ENCODE assay signal across 10 mouse cellular contexts in the genomic region with DNA sequence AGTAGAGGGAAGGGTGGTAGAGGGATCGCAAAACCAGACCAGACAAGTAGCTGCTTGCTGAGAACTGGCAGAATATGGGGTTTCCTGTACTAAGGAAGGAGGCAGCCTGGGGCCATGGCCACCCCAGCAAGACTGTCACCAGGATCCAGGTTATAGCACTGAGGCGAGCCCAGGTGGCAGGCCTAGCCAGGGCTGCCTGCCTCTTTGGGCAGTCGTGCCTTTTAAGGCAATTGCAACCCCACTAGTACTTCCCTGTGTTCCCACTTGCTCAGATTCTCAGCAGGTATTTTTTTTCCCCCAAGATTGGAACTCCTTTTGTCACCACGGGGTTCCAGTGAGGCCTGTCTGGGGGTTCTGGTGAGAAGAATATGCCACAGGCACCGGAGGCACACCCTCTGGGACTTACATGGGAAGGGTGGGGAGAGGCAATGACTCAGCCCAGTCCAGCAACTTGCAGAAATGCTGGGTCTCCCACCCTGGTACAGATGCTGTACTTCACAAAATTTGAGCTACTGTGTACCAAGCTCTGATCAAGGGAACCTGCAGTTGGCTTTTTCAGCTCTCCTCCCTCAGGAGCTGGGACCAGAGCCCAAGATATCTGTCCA. TPM values are rescaled to one million over a fixed set of nuclear protein-coding genes. Genes with fewer than 3 reads are reported as not detected.
DNase-seq lines count a peak whose midpoint lies in the region; ATAC-seq lines count a peak whose summit lies in the region.
"Had no signal": no experiment of that assay in that cellular context is flagged by ENCODE, and none has a peak within 500 bp of the region (broad histone marks: within the 10 kb centered on the region; RNA-seq: fewer than 3 reads in every experiment).

No protein-coding gene starts in this region.

- WGBS in kidney, embryonic 14.5 days: 28% methylated on average over 5 of the region's 5 CpGs

- no peaks in the 10 kb centered on the region for H3K27me3 ChIP-seq in kidney, embryonic 14.5 days (ENCODE audit: control insufficient read depth, insufficient read depth, low read length)

- H3K9me3 ChIP-seq in kidney, embryonic 14.5 days (ENCODE audit: control insufficient read depth, low read length): no peaks in the 10 kb centered on the region

- H3K4me1 ChIP-seq in kidney, embryonic 14.5 days (ENCODE audit: control insufficient read depth, insufficient read depth, low read length): peaks cover 1% of the 10 kb centered on the region; the same call in 1 of the 2 replicates

- H3K27ac ChIP-seq in kidney, embryonic 14.5 days (ENCODE audit: low read depth, low read length): peak overlapping the region; percentile 51; the same call in 1 of the 2 replicates

- no peak overlapping the region for H3K4me3 ChIP-seq in kidney, embryonic 14.5 days (ENCODE audit: low read length)

- intact Hi-C loops in left cerebral cortex, postnatal 25 days (cut with DNase I): loop anchor here (2.0 to 5.0 kb wide), 2 partner anchors 129 to 324 kb away; no protein-coding TSS in a partner anchor

- peaks cover 40% of the 10 kb centered on the region for H3K36me3 ChIP-seq in kidney, embryonic 14.5 days (ENCODE audit: control insufficient read depth, insufficient read depth, low read length)

- 0 out of 2 replicates have a peak overlapping the region, but pooled peaks have one; percentile 7 for H3K9ac ChIP-seq in kidney, embryonic 14.5 days (ENCODE audit: low read depth, low read length)

- no peak for DNase-seq in kidney, postnatal 36 days
- DNase-seq in Muller cell, postnatal 12 days (ENCODE audit: inconsistent ontology term): peak; percentile 28
- DNase-seq in mesoderm, embryonic 11.5 days (ENCODE audit: low read depth, low spot score): peak; percentile 38
- DNase-seq in cerebellum, adult 8-10 months: no peak
- DNase-seq in urinary bladder, postnatal 14 days (ENCODE audit: low spot score): no peak
- DNase-seq in left cerebral cortex, postnatal 25 days (ENCODE audit: low spot score in 2 of 2): no peak
- DNase-seq: adrenal gland, adult 2 months; thymus, adult 2 months had no signal

- no peak overlapping the region for H3K4me2 ChIP-seq in kidney, embryonic 14.5 days (replicated peaks; ENCODE audit: low read depth, low read length)

- ATAC-seq in kidney, embryonic 14.5 days (ENCODE audit: low FRiP score, low TSS enrichment): peak; percentile 16; the same call in 1 of the 2 replicates
- ATAC-seq in erythroid progenitor cell, adult 5-6 weeks (replicated peaks; ENCODE audit: low FRiP score, poor library complexity, severe bottlenecking): peak; percentile 48; the same call in 1 of the 2 replicates

RNA-seq across cellular contexts. Expression of a gene that starts 15.3 kb away (rescaled TPM):
- polyA plus RNA-seq in kidney, embryonic 14.5 days (2014; fragmentation: Nextera tagmentation; extraction: Ambion mirVana): 9.5 and 11.9 TPM in 2 replicates
- 19.1 and 20.1 TPM in 2 replicates for total RNA-seq in erythroid progenitor cell, adult 5-6 weeks (2015; ENCODE audit: low replicate concordance)
- 3.6 and 16.7 TPM in 2 replicates for total RNA-seq in erythroid progenitor cell, adult 5-6 weeks (2017; ENCODE audit: low replicate concordance)
- 100 to 1,000 TPM; 463 to 509 TPM for total RNA-seq in left cerebral cortex, postnatal 25 days (2021)

RNA-seq across cellular contexts. Expression of a gene that starts 15.8 kb away (rescaled TPM):
- 1,350 and 1,409 TPM in 2 replicates for polyA plus RNA-seq in kidney, embryonic 14.5 days (2014; fragmentation: Nextera tagmentation; extraction: Ambion mirVana)
- 600 and 647 TPM in 2 replicates for total RNA-seq in erythroid progenitor cell, adult 5-6 weeks (2015; ENCODE audit: low replicate concordance)
- total RNA-seq in erythroid progenitor cell, adult 5-6 weeks (2017; ENCODE audit: low replicate concordance): 701 and 821 TPM in 2 replicates
- 100 to 1,000 TPM; 457 to 461 TPM for total RNA-seq in left cerebral cortex, postnatal 25 days (2021)

RNA-seq across cellular contexts. Expression of a gene that starts 57.1 kb away (rescaled TPM):
- polyA plus RNA-seq in kidney, embryonic 14.5 days (2014; fragmentation: Nextera tagmentation; extraction: Ambion mirVana): 25.3 and 35.2 TPM in 2 replicates
- 8.6 and 9.2 TPM in 2 replicates for total RNA-seq in erythroid progenitor cell, adult 5-6 weeks (2015; ENCODE audit: low replicate concordance)
- total RNA-seq in erythroid progenitor cell, adult 5-6 weeks (2017; ENCODE audit: low replicate concordance): 22.5 and 26.3 TPM in 2 replicates
- 10 to 100 TPM; 22.3 to 28.6 TPM for total RNA-seq in left cerebral cortex, postnatal 25 days (2021)

Comparison
In these comparisons a context has a peak if more than half of its experiments do, and no peak if none do; other contexts are left out.
1. DNase-seq: peak in Muller cell, postnatal 12 days (single experiment) and mesoderm, embryonic 11.5 days (single experiment); none in kidney, postnatal 36 days (0 of 2), cerebellum, adult 8-10 months (single experiment), urinary bladder, postnatal 14 days (single experiment) and left cerebral cortex, postnatal 25 days (0 of 2).
2. RNA of a gene that starts 15.3 kb away (total RNA-seq): 463 to 509 TPM in left cerebral cortex, postnatal 25 days; 3.6 to 20.1 TPM in erythroid progenitor cell, adult 5-6 weeks; every median in the first group is over 10 times any median in the second.